Mouse (Mus musculus): ENCODE measurements around the gene Plekhb2. TPM values are rescaled to one million over a fixed set of nuclear protein-coding genes. Genes with fewer than 3 reads are reported as not detected.

Gene Plekhb2
- polyA plus RNA-seq, 1 experiment from 2014 or later = 57.9 TPM

DNA sequence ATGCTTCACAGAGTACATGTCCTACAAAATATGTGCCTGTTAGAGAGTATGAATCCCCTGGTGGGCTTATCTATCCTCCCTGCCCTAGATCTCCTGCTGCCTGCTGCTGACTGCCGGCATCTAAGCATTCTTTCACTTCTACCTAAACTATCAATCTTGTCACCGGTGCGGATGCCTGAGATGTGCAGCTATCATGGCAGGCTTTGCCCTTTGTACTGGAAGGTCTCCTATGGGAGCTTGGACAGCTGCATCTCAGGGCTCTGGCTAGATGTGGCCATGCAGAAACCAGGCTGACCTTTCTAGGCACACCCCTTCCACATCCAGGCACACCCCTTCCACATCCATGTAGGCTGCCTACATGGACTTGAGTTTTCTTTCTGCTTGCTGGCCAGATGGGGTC is 42.7 kb downstream of the Plekhb2 start:
- H3K4me3 ChIP-seq = no peak overlapping the region
- no peaks in the 10 kb centered on the region for H3K4me1 ChIP-seq (replicated peaks)
- no peak for DNase-seq (ENCODE audit: low spot score)
- no peaks in the 10 kb centered on the region for H3K27me3 ChIP-seq (ENCODE audit: insufficient read depth, poor library complexity, severe bottlenecking)
- no peaks in the 10 kb centered on the region for H3K36me3 ChIP-seq
- 85% methylated on average over 3 of the region's 3 CpGs for WGBS
- H3K9me3 ChIP-seq = no peaks in the 10 kb centered on the region
- H3K27ac ChIP-seq = no peak overlapping the region

DNA sequence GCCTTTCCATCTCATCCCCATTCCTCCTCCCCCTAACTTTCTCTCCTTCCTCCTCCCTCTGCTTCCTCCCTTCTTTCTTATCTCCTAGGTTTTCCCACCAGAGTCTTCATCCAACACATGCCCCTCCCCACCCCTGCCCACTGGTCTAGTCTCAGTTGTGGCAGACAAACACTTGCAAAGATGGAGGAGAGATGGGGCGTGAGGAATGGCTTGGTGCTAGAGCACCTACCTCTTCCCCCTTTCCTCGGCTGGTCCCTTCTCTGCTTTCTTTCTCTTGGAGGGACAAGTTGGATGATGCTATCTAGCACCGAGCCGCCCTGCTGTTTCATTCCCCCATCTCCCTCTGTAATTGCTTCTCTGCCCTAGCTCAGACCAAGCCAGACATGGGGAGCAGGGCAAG is 43.6 kb downstream of the Plekhb2 start:
- no peaks in the 10 kb centered on the region for H3K4me1 ChIP-seq (replicated peaks)
- no peaks in the 10 kb centered on the region for H3K36me3 ChIP-seq
- no peaks in the 10 kb centered on the region for H3K27me3 ChIP-seq (ENCODE audit: insufficient read depth, poor library complexity, severe bottlenecking)
- no peak overlapping the region for H3K4me3 ChIP-seq
- DNase-seq (ENCODE audit: low spot score) = no peak
- no peak overlapping the region for H3K27ac ChIP-seq
- no peaks in the 10 kb centered on the region for H3K9me3 ChIP-seq
- 79% methylated on average over 4 of the region's 4 CpGs for WGBS

DNA sequence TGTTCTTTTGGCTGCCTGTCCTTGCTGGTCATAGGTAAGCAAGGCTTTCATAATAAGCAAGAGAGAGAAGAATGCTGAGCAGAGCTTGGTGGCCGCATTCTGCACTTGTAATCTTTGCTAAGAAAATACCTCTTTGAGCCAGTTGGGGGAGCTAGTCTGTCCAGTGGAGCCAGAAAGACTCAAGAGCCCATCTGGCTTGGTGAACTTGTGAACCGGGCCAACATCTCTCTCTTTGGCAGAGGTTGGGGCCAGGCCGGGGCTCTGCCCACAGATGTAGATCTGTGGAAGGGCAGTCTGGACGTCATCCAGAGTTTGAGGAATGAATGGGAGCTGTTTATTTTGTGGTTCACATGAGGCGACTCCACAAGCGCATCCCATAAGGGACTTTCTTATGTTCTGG is 44.1 kb downstream of the Plekhb2 start:
- DNase-seq (ENCODE audit: low spot score) = no peak
- no peak overlapping the region for H3K27ac ChIP-seq
- H3K4me1 ChIP-seq (replicated peaks) = no peaks in the 10 kb centered on the region
- 83% methylated on average over 6 of the region's 6 CpGs for WGBS
- H3K4me3 ChIP-seq = no peak overlapping the region
- no peaks in the 10 kb centered on the region for H3K36me3 ChIP-seq
- H3K27me3 ChIP-seq (ENCODE audit: insufficient read depth, poor library complexity, severe bottlenecking) = no peaks in the 10 kb centered on the region
- H3K9me3 ChIP-seq = no peaks in the 10 kb centered on the region

DNA sequence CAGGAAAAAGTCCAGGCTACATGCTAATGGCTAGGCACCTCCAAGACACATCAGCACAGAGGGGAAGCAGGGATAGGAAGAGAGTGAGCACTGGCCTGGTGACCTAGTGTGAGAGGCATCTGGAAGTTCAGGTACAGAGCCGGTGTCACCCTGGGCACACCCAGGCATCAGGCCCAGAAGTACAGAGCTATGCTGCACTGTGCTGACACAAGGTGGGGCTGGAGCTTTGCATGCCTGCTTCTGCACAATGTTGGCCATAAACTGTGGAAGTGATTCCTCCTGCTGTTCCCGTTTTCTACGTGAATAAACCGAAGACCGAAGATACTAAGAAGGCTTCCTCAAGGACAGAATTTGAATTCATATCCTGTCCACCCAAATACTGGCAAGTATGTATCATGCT is 46.3 kb downstream of the Plekhb2 start:
- DNase-seq (ENCODE audit: low spot score) = no peak
- H3K36me3 ChIP-seq = no peaks in the 10 kb centered on the region
- H3K9me3 ChIP-seq = no peaks in the 10 kb centered on the region
- no peaks in the 10 kb centered on the region for H3K4me1 ChIP-seq (replicated peaks)
- H3K4me3 ChIP-seq = no peak overlapping the region
- no peaks in the 10 kb centered on the region for H3K27me3 ChIP-seq (ENCODE audit: insufficient read depth, poor library complexity, severe bottlenecking)
- H3K27ac ChIP-seq = no peak overlapping the region
- 93% methylated on average over 5 of the region's 5 CpGs for WGBS

DNA sequence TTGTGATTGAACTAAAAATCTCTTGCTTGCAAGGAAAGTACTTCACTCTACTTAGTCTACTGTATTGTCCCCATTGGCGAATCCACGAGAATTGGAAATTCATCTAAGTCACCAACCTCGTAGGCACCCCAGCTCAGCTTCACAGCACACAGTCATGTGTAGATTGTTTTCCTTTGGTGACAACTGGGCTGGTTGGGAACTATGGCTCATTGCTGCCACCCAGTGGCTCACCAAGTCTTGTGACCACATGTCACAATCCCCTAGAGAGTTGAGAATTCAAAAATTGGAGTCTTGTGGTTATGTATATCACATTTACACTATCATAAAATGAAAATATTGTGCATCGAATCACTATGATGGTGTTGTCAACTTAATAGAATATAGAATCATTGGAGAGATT is 47.1 kb downstream of the Plekhb2 start:
- H3K4me1 ChIP-seq (replicated peaks) = no peaks in the 10 kb centered on the region
- H3K27ac ChIP-seq = no peak overlapping the region
- no peaks in the 10 kb centered on the region for H3K9me3 ChIP-seq
- DNase-seq (ENCODE audit: low spot score) = peak; percentile 16
- 67% methylated on average over 4 of the region's 4 CpGs for WGBS
- H3K27me3 ChIP-seq (ENCODE audit: insufficient read depth, poor library complexity, severe bottlenecking) = no peaks in the 10 kb centered on the region
- no peak overlapping the region for H3K4me3 ChIP-seq
- H3K36me3 ChIP-seq = no peaks in the 10 kb centered on the region

DNA sequence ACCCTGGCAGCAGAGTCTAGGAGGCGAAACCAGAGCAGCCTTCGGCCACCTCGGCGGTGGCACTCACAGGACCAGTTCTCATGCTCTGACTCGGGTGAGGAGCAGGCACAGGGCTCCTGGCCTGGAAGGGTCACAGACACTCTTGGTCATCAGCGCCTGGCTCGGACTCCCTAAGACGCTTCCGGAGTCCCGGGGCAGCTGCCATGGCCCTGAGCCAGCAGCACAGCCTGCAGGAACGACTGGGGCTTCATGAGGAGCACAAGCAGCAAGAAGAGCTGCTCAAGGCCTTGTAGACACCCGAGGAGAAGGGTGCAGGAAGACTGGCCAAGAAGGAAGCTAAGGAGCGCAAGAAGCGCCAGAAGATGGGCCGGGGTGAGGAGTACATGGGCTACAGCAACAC is 78.9 kb downstream of the Plekhb2 start:
- WGBS = 93% methylated on average over 15 of the region's 15 CpGs
- Histone ChIP-seq H3K4me1 (replicated peaks) (no peaks in the 10 kb centered on the region), H3K9me3 (peaks cover 40% of the 10 kb centered on the region), H3K36me3 (no peaks in the 10 kb centered on the region), H3K27ac (no peak overlapping the region), H3K4me3 (no peak overlapping the region), H3K27me3 (ENCODE audit: insufficient read depth, poor library complexity, severe bottlenecking) (no peaks in the 10 kb centered on the region)
- DNase-seq (ENCODE audit: low spot score) = no peak

Other genes with a start within 250 kb of the Plekhb2 start
- 119 and 142 TPM in 2 replicates for gene Fam168b, start 6.9 kb upstream of the Plekhb2 start, polyA plus RNA-seq (2016; fragmentation: Nextera tagmentation; extraction: Ambion mirVana)